14 mouse cellular contexts compared by ENCODE assay signal in the genomic region with DNA sequence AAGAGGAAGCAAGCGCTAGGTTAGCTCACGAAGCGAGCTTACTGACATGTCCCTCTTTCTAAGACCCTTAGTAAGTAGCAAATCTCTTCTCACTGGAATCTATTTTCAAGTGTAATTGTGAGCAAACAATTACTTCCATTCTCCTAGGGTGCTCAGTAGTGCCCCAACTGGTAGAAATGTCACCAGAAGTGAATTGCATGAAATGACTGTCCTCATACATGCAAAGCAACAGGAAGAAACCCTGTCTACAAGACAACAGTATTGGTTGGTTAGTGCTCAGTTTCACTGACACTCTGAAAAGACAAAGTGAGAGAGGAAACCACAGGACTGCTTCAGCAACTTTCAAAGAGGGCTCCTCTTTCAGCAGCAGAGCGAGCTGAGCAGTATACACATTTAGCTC.
A peak's percentile ranks its signal among the peaks of the same experiment; 100 is the strongest.
DNase-seq lines count a peak whose midpoint lies in the region; ATAC-seq and TF ChIP-seq lines count a peak whose summit lies in the region.
"Had no signal": no experiment of that assay in that cellular context is flagged by ENCODE, and none has a peak within 500 bp of the region (broad histone marks: within the 10 kb centered on the region; RNA-seq: fewer than 3 reads in every experiment).

No protein-coding gene starts in this region.

- 94% methylated on average over 4 of the region's 4 CpGs for WGBS in intestine, postnatal 0 days
- 94% methylated on average over 4 of the region's 4 CpGs for WGBS in intestine, embryonic 16.5 days

- no peak overlapping the region for H3K9ac ChIP-seq in intestine, postnatal 0 days (ENCODE audit: low read depth, low read length)
- no peak overlapping the region for H3K9ac ChIP-seq in intestine, embryonic 16.5 days (ENCODE audit: low read depth, low read length)
- H3K9ac ChIP-seq: embryonic facial prominence, embryonic 12.5 days; heart, embryonic 15.5 days; limb, embryonic 13.5 days; midbrain, embryonic 13.5 days had no signal

- H3K36me3 ChIP-seq in intestine, postnatal 0 days (ENCODE audit: control insufficient read depth, insufficient read depth) = no peaks in the 10 kb centered on the region
- H3K36me3 ChIP-seq in intestine, embryonic 16.5 days (ENCODE audit: control insufficient read depth, insufficient read depth, low read length) = no peaks in the 10 kb centered on the region
- H3K36me3 ChIP-seq in splenic B cell, adult 2 months (ENCODE audit: control insufficient read depth, insufficient read depth, low read length, poor library complexity, severe bottlenecking) = no peaks in the 10 kb centered on the region
- H3K36me3 ChIP-seq: embryonic facial prominence, embryonic 12.5 days; heart, embryonic 15.5 days; midbrain, embryonic 13.5 days had no signal

- no peak overlapping the region for H3K4me2 ChIP-seq in intestine, postnatal 0 days (replicated peaks; ENCODE audit: low read depth)
- no peak overlapping the region for H3K4me2 ChIP-seq in intestine, embryonic 16.5 days (ENCODE audit: low read depth, low read length)
- H3K4me2 ChIP-seq: embryonic facial prominence, embryonic 12.5 days; heart, embryonic 15.5 days; limb, embryonic 13.5 days; midbrain, embryonic 13.5 days had no signal

- no peaks in the 10 kb centered on the region for H3K27me3 ChIP-seq in intestine, postnatal 0 days (replicated peaks; ENCODE audit: control insufficient read depth, insufficient read depth, low read length)
- H3K27me3 ChIP-seq in intestine, embryonic 16.5 days (replicated peaks; ENCODE audit: control insufficient read depth, insufficient read depth, low read length) = no peaks in the 10 kb centered on the region
- H3K27me3 ChIP-seq in splenic B cell, adult 2 months (ENCODE audit: control insufficient read depth, insufficient read depth, low read length, poor library complexity, severe bottlenecking) = no peaks in the 10 kb centered on the region
- H3K27me3 ChIP-seq: embryonic facial prominence, embryonic 12.5 days; heart, embryonic 15.5 days; limb, embryonic 13.5 days; midbrain, embryonic 13.5 days had no signal

- H3K4me1 ChIP-seq in intestine, postnatal 0 days (replicated peaks; ENCODE audit: control insufficient read depth, insufficient read depth, low read length) = no peaks in the 10 kb centered on the region
- H3K4me1 ChIP-seq in intestine, embryonic 16.5 days (ENCODE audit: control insufficient read depth, insufficient read depth, low read length) = no peaks in the 10 kb centered on the region
- H3K4me1 ChIP-seq: embryonic facial prominence, embryonic 12.5 days; heart, embryonic 15.5 days; limb, embryonic 13.5 days; midbrain, embryonic 13.5 days had no signal

- H3K4me3 ChIP-seq in intestine, postnatal 0 days (ENCODE audit: low read depth, low read length) = no peak overlapping the region
- H3K4me3 ChIP-seq in intestine, embryonic 16.5 days (ENCODE audit: low read length) = no peak overlapping the region
- H3K4me3 ChIP-seq: embryonic facial prominence, embryonic 12.5 days; heart, embryonic 15.5 days; limb, embryonic 13.5 days; midbrain, embryonic 13.5 days had no signal

- TF ChIP-seq CTCF in intestine, postnatal 0 days (IDR thresholded peaks at IDR 0.05; ENCODE audit: low read depth) = peak; percentile 66

- ATAC-seq in intestine, postnatal 0 days = no peak
- no peak for ATAC-seq in intestine, embryonic 16.5 days
- peak; percentile 91 for ATAC-seq in CD4-positive, CD25-positive, alpha-beta regulatory T cell, adult 4 months
- peak; percentile 76 for ATAC-seq in common myeloid progenitor, adult 5-6 weeks (replicated peaks; ENCODE audit: low read depth, poor library complexity, severe bottlenecking)
- ATAC-seq: forebrain, embryonic 16.5 days; midbrain, embryonic 13.5 days had no signal

- DNase-seq in splenic B cell, adult 2 months (ENCODE audit: low read depth, low spot score) = peak; percentile 25
- DNase-seq in layer of hippocampus, adult 11-12 months (ENCODE audit: low spot score) = no peak
- no peak for DNase-seq in embryo, embryonic 10.5 days (ENCODE audit: low spot score)
- no peak for DNase-seq in urinary bladder, postnatal 10 days (ENCODE audit: low spot score)
- DNase-seq: kidney, adult 9 months had no signal

- no peaks in the 10 kb centered on the region for H3K9me3 ChIP-seq in intestine, postnatal 0 days (ENCODE audit: control insufficient read depth)
- H3K9me3 ChIP-seq in intestine, embryonic 16.5 days (ENCODE audit: control insufficient read depth, low read length) = no peaks in the 10 kb centered on the region
- H3K9me3 ChIP-seq: embryonic facial prominence, embryonic 12.5 days; heart, embryonic 15.5 days; limb, embryonic 13.5 days; midbrain, embryonic 13.5 days had no signal

- H3K27ac ChIP-seq in intestine, postnatal 0 days (ENCODE audit: low read depth, low read length) = no peak overlapping the region
- H3K27ac ChIP-seq in intestine, embryonic 16.5 days (ENCODE audit: low read length) = no peak overlapping the region
- H3K27ac ChIP-seq: embryonic facial prominence, embryonic 12.5 days; heart, embryonic 15.5 days; limb, embryonic 13.5 days; midbrain, embryonic 13.5 days had no signal

Comparison
In these comparisons a context has a peak if more than half of its experiments do, and no peak if none do; other contexts are left out.
1. ATAC-seq: peak in CD4-positive, CD25-positive, alpha-beta regulatory T cell, adult 4 months (single experiment) and common myeloid progenitor, adult 5-6 weeks (single experiment); none in intestine, postnatal 0 days (single experiment) and intestine, embryonic 16.5 days (single experiment).